Mouse (Mus musculus): ENCODE results near the gene Gm26602. TPM values are rescaled to one million over a fixed set of nuclear protein-coding genes. Genes with fewer than 3 reads are reported as not detected.
A peak's percentile ranks its signal among the peaks of the same experiment; 100 is the strongest.
"Not testable (repeated sequence)": the region's sequence is repeated elsewhere in the genome, so short reads cannot be mapped to it uniquely, and the experiment has no call there.

Gm26602 gene
- polyA plus RNA-seq, 1 experiment from 2014 or later: 17.7 TPM

DNA sequence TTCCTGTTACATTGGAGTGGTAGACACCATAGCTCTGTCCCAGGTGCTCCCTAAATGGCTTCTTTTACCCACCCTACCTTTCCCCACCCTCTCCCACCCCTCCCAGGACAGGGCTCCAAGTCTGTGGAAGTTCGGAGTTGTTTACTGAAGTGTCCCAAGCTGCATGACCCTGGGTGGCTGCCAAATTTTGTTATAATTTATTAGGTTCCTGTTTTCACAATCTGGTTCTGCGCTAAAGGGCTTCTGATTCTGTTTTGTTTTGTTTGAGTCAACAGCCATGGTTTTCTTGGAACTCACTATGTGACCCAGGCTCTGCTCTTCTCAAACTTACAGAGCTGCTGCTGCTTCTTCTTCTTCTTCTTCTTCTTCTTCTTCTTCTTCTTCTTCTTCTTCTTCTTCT lies 21.3 kb upstream of the Gm26602 start:
- H3K36me3 ChIP-seq: no peaks in the 10 kb centered on the region
- no peak overlapping the region for H3K4me2 ChIP-seq (replicated peaks)
- no peaks in the 10 kb centered on the region for H3K27me3 ChIP-seq (replicated peaks)
- no peak overlapping the region for H3K9ac ChIP-seq
- H3K9me3 ChIP-seq: no peaks in the 10 kb centered on the region
- no peak for ATAC-seq
- no peak overlapping the region for H3K4me3 ChIP-seq (replicated peaks)
- WGBS: 45% methylated on average over 2 of the region's 2 CpGs
- no peak overlapping the region for H3K27ac ChIP-seq
- H3K4me1 ChIP-seq (replicated peaks): no peaks in the 10 kb centered on the region

DNA sequence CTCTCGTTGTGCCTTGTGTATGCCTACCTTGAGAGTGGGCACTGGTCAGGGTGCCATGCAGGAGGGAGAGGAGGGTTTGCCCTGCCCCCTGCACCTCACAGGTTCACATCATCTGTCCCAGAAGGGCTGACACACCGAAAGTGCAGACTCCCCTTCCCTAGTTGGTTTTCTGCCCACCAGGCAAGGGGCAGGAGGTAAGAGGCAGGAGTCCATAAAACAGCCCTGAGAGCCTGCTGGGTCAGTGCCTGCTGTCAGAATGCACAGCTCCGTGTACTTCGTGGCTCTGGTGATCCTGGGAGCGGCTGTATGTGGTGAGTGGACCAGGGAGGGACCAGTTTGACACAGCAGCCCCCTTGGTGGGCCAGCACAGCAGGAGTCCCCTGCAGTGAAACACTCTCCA lies 20.0 kb upstream of the Gm26602 start, which contains the start of gene Cfd:
Gene Cfd, plus strand, starts transcription at position 184 of the 400 bp plus-strand sequence.
- Histone ChIP-seq H3K9me3 (no peaks in the 10 kb centered on the region), H3K27ac (no peak within 1 kb of the TSS), H3K4me1 (replicated peaks) (no peaks in the 10 kb centered on the region), H3K27me3 (replicated peaks) (no peaks in the 10 kb centered on the region), H3K36me3 (peaks cover 7% of the 10 kb centered on the region; the same call in 1 of the 2 replicates), H3K4me2 (replicated peaks) (no peak within 1 kb of the TSS), H3K9ac (no peak within 1 kb of the TSS), H3K4me3 (replicated peaks) (no peak within 1 kb of the TSS)
- WGBS: 52% methylated on average over 5 of the region's 5 CpGs
- ATAC-seq: no peak

DNA sequence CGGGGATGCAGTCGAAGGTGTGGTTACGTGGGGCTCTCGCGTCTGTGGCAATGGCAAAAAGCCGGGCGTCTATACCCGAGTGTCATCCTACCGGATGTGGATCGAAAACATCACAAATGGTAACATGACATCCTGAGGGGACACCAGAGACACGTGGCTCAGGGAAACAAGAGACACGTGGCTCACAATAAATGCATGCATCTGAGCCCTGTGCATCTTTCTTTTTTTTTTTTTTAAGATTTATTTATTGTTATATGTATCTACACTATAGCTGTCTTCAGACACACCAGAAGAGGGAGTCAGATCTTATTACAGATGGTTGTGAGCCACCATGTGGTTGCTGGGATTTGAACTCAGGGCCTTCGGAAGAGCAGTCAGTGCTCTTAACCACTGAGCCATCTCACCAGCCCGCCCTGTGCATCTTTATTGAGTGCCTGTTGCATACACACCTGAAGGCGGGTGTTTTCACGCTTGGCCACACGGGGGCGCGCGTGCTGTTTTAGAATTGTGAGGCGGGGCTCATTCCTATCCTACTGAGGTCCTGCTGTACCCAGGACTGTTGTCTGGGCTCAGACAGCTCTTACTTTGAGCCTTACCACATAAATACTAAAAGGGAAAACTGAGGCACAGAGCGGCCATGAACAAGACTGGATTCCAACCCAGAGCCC lies 18.1 kb upstream of the Gm26602 start:
- H3K27me3 ChIP-seq (replicated peaks); H3K9me3 ChIP-seq; H3K4me3 ChIP-seq (replicated peaks); H3K4me1 ChIP-seq (replicated peaks); H3K4me2 ChIP-seq (replicated peaks); H3K27ac ChIP-seq; H3K9ac ChIP-seq: not testable (repeated sequence)
- 44% methylated on average over 22 of the region's 22 CpGs for WGBS
- peaks cover 13% of the 10 kb centered on the region; the same call in 1 of the 2 replicates for H3K36me3 ChIP-seq
- peak; percentile 60 for ATAC-seq

DNA sequence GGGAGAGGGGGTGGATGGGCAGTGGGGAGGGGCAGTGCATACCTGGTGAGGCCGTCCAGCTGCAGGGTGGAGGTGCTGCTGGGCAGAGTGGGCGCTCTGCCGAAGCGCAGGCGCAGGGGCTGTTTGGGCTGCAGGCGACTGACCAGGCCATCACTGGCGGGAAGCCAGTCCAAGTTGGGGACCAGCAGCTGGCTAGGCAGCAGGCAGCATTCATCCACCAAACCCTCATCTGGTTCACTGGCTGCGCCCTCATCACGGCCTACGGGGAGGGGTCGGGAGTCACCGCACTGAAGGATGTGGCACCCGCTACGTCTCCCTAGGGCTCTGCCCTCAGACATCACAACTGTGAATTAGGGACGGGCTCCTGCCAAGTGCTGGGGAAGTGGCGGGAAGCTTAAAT lies 14.3 kb upstream of the Gm26602 start:
- Histone ChIP-seq H3K4me1 (replicated peaks) (peaks cover 15% of the 10 kb centered on the region), H3K9ac (no peak overlapping the region), H3K4me3 (replicated peaks) (no peak overlapping the region), H3K36me3 (peaks cover 25% of the 10 kb centered on the region), H3K9me3 (no peaks in the 10 kb centered on the region), H3K4me2 (replicated peaks) (no peak overlapping the region), H3K27ac (no peak overlapping the region), H3K27me3 (replicated peaks) (no peaks in the 10 kb centered on the region)
- ATAC-seq: no peak
- WGBS: 89% methylated on average over 16 of the region's 16 CpGs

DNA sequence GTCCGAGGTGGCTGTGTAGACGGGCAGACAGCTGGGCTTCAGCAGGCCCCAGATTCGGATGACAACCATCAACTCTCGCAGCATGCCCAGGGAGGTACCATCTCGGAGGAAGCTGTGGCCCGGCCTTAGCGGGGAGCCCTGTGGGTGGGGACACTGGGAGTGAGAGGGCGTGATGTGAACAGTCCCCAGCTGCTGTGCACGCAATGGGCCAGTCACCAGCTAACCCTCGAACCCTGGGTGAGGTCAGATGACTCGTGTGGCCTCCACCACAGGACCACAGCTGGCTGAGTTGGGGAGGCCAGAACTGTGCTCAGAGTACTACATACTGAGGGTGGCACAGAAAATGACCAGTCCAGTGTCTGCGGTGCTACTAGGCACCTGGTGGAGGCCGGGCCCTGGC lies 13.8 kb upstream of the Gm26602 start:
- Histone ChIP-seq H3K27me3 (replicated peaks) (no peaks in the 10 kb centered on the region), H3K36me3 (peaks cover 25% of the 10 kb centered on the region), H3K9ac (no peak overlapping the region), H3K4me1 (replicated peaks) (peaks cover 15% of the 10 kb centered on the region), H3K4me2 (replicated peaks) (no peak overlapping the region), H3K9me3 (no peaks in the 10 kb centered on the region), H3K27ac (no peak overlapping the region), H3K4me3 (replicated peaks) (no peak overlapping the region)
- WGBS: 83% methylated on average over 13 of the region's 13 CpGs
- ATAC-seq: peak; percentile 9; the same call in 1 of the 2 replicates

DNA sequence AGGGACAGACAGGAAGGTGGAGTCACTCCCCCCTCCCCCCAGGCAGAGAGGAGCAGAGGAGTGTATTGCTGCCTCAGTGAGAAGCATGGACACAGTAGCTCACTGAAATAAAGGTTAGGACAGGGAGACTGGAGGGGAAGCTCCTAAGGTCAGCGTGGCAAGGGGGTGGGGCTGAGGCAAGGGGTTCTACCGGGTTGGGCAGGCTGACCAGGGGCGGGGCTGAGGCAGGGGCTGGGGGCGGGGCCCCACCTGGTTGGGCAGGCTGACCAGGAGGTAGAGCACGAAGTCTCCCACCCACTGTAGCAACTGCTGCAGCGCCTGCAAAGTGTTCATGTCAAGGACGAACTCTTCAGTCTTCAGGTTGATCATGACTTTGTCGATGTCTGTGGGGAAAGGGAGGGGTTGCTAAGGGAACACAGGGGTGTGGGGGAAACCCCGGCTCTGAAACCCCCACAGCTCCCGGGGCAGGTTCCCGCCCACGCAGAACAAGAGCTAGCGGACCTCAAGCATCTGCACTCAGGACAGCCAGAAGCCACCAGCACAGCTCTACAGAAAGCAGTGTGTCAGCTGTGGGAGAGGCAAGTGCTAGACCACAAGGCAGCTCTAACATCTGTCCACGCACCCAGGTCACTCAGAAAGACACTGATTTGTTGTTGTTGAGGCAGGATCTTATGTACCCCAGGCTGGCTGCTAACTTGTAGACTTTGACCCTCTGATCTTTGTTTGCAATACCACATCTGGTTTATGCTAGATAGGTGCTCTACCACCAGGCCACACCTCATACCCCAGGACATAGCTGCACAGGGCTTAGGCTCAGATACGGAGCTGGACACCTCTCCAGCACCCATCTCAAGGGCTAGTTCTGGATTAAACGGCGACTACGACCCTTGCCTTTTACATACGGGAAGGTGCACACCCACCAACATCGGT lies 13.1 kb upstream of the Gm26602 start:
- peak; percentile 49 for ATAC-seq
- H3K36me3 ChIP-seq: peaks cover 26% of the 10 kb centered on the region
- H3K27me3 ChIP-seq (replicated peaks): no peaks in the 10 kb centered on the region
- H3K4me1 ChIP-seq (replicated peaks): peaks cover 15% of the 10 kb centered on the region
- no peak overlapping the region for H3K9ac ChIP-seq
- H3K4me2 ChIP-seq (replicated peaks): no peak overlapping the region
- no peak overlapping the region for H3K4me3 ChIP-seq (replicated peaks)
- no peaks in the 10 kb centered on the region for H3K9me3 ChIP-seq
- WGBS: 42% methylated on average over 20 of the region's 20 CpGs
- H3K27ac ChIP-seq: no peak overlapping the region

DNA sequence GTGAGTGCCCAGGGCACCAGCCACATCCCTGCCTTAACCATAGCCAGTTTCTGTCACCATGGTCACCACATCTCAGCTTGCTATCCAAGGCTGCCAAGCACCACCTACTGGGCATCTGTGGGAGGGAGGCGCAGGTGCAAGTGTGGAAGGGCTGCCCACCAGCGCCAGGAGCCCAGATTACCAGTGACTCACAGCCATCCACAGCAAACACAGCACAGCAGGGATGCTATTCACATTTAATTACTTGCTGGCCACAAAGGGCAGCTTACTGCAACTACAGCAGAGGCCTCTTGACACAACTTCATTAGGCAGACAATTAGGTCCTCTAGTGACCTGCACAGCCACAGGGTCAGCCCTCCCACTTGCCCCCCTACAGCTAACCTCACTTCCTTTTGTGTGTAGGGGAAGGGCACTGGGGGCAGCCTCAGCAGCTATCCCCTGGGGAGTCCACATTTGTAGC lies 9.7 kb upstream of the Gm26602 start:
- no peak overlapping the region for H3K9ac ChIP-seq
- H3K4me3 ChIP-seq (replicated peaks): no peak overlapping the region
- H3K27ac ChIP-seq: no peak overlapping the region
- peaks cover 34% of the 10 kb centered on the region for H3K36me3 ChIP-seq
- H3K4me2 ChIP-seq (replicated peaks): no peak overlapping the region
- no peaks in the 10 kb centered on the region for H3K27me3 ChIP-seq (replicated peaks)
- 68% methylated on average over 2 of the region's 2 CpGs for WGBS
- H3K4me1 ChIP-seq (replicated peaks): peaks cover 15% of the 10 kb centered on the region
- ATAC-seq: no peak
- H3K9me3 ChIP-seq: no peaks in the 10 kb centered on the region

DNA sequence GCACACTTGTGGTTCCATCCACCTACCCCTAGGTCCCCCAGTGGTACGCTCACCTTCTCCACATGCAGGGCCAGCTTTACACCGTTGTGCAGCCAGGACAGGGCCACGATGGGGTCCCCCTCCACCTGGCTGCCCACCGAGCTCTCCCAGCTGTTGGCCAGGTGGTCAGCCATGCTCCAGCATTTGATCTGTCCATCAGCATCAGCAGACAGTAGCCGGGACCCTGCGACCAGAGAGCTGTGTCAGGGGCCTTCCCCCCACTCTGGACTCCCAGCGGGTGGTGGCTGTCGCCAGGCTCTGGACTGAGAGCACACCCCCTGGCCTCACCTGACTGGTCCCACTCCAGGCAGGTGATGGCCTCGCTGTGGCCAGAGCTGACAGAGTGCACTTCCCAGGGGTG lies 3.9 kb upstream of the Gm26602 start:
- WGBS: 94% methylated on average over 9 of the region's 9 CpGs
- H3K4me2 ChIP-seq (replicated peaks): no peak overlapping the region
- H3K4me3 ChIP-seq (replicated peaks): no peak overlapping the region
- no peak overlapping the region for H3K9ac ChIP-seq
- no peaks in the 10 kb centered on the region for H3K27me3 ChIP-seq (replicated peaks)
- no peaks in the 10 kb centered on the region for H3K9me3 ChIP-seq
- H3K4me1 ChIP-seq (replicated peaks): peaks cover 10% of the 10 kb centered on the region
- H3K36me3 ChIP-seq: peaks cover 35% of the 10 kb centered on the region
- no peak for ATAC-seq
- H3K27ac ChIP-seq: no peak overlapping the region

DNA sequence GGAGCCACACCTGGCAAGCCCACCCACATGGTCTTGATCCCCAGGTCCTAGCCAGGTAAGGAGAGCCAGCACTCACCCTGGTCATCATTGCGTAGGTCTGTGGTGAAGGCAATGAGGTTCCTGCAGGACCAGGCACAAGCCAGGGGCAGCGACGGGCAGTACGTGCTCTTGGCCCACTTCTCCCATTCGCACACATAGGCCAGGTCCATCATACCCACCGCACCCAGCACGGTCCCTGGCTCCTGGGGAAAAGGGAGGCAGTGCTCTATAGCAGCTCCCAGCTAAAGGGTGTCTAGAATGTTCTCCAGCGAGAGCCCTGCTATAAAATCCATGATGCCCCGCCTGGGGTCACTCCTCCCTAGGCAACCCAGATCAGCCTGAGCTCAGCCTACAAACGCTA lies 3.2 kb upstream of the Gm26602 start:
- H3K27ac ChIP-seq: no peak overlapping the region
- no peaks in the 10 kb centered on the region for H3K9me3 ChIP-seq
- WGBS: 90% methylated on average over 10 of the region's 10 CpGs
- no peak for ATAC-seq
- H3K9ac ChIP-seq: no peak overlapping the region
- no peaks in the 10 kb centered on the region for H3K27me3 ChIP-seq (replicated peaks)
- H3K4me3 ChIP-seq (replicated peaks): no peak overlapping the region
- peaks cover 37% of the 10 kb centered on the region for H3K36me3 ChIP-seq
- H3K4me1 ChIP-seq (replicated peaks): peaks cover 12% of the 10 kb centered on the region
- H3K4me2 ChIP-seq (replicated peaks): peak overlapping the region; percentile 64; the same call in 1 of the 2 replicates

DNA sequence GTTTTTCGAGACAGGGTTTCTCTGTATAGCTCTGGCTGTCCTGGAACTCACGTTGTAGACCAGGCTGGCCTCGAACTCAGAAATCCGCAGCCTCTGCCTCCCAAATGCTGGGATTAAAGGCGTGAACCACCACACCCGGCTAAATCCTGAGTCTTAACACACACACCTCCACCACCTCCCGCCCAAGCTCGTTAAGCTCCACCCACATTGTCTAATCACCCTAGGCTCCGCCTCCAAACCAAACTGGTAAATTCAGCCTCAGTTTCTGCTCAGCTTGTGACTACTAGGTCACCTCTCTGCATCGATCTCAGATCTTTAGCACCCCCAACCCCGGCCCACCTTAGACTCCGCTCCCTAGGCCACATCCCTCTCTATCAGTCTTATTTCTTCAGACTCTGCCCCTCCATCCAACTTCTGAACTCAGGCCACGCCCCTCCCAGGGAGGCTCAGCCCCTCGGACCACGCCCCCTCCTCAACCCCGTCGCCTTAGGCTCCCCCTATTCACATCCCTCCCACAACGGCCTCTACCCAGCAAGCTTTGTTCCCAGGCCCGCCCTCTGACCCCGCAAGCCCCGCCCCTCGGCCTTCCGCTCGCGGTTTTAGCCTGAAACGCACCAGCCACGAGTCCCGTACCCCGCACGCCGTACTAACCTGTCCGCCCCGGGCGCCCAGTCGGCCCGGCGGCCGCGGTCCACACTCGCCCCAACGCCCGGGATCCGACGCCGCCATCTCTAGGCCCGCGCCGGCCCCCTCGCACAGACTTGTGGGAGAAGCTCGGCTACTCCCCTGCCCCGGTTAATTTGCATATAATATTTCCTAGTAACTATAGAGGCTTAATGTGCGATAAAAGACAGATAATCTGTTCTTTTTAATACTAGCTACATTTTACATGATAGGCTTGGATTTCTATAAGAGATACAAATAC lies 2.2 kb upstream of the Gm26602 start, which contains the start of gene Med16:
Gene Med16, minus strand, starts transcription at position 757 of the 925 bp plus-strand sequence.
- peaks cover 33% of the 10 kb centered on the region for H3K36me3 ChIP-seq
- H3K9me3 ChIP-seq: no peaks in the 10 kb centered on the region
- 1% methylated on average over 52 of the region's 52 CpGs for WGBS

DNA sequence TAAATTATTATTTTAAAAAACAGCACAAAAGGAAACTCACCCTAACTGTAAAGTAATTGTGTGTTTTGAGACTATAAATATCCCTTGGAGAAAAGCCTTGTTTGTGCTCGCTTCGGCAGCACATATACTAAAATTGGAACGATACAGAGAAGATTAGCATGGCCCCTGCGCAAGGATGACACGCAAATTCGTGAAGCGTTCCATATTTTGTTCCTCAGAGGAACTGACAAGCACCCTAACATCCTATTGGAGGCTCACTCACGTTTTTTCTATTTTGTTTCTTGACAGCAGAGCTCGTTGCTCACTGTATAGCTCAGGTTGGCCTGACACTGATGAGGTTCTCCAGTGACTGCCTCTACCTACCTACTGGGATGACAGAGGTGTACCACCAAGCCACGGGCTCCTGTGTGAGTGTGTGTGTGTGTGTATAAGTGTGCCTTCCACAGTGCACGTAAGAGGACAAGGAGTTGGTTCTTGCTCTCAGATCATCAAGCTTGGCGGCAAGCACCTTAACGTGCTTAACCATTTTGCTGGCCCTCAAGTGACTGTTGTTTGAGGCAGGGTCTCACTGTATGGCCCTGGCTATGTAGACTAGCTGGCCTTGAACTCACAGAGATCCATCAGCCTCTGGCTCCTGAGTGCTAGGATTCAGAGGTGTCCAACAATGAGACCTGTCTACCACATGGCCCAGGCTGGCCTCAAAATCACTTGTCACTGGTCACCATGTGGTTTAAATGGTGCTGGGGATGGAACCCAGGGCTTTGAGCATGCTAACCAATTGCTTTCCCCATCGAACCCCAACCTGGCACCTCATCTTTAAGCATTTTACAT lies 1.3 kb upstream of the Gm26602 start:
- H3K4me1 ChIP-seq (replicated peaks): peaks cover 18% of the 10 kb centered on the region
- peak; percentile 69 for ATAC-seq
- no peak overlapping the region for H3K4me3 ChIP-seq (replicated peaks)
- H3K36me3 ChIP-seq: peaks cover 33% of the 10 kb centered on the region
- H3K9ac ChIP-seq: no peak overlapping the region
- H3K9me3 ChIP-seq: no peaks in the 10 kb centered on the region
- H3K27ac ChIP-seq: peak overlapping the region; percentile 59; the same call in 1 of the 2 replicates
- H3K27me3 ChIP-seq (replicated peaks): no peaks in the 10 kb centered on the region
- 24% methylated on average over 14 of the region's 14 CpGs for WGBS
- H3K4me2 ChIP-seq (replicated peaks): peak overlapping the region; percentile 41

More for the DNA sequence above, 2.2 kb upstream of the Gm26602 start, which contains the start of gene Med16:
- peak within 1 kb of the TSS; percentile 93 for H3K9ac ChIP-seq
- no peaks in the 10 kb centered on the region for H3K27me3 ChIP-seq (replicated peaks)
- H3K27ac ChIP-seq: peak within 1 kb of the TSS; percentile 97
- peak; percentile 97 for ATAC-seq
- H3K4me3 ChIP-seq (replicated peaks): peak within 1 kb of the TSS; percentile 81
- peaks cover 15% of the 10 kb centered on the region for H3K4me1 ChIP-seq (replicated peaks)
- H3K4me2 ChIP-seq (replicated peaks): peak within 1 kb of the TSS; percentile 64

All from intestine, embryonic 15.5 days (tissue).